Mouse (Mus musculus): Measurements from ENCODE around the gene Bicdl1. TPM values are rescaled to one million over a fixed set of nuclear protein-coding genes. Genes with fewer than 3 reads are reported as not detected.

Bicdl1 gene
- total RNA-seq, 2 experiments from 2014 or later: 6.1 to 6.7 TPM

DNA sequence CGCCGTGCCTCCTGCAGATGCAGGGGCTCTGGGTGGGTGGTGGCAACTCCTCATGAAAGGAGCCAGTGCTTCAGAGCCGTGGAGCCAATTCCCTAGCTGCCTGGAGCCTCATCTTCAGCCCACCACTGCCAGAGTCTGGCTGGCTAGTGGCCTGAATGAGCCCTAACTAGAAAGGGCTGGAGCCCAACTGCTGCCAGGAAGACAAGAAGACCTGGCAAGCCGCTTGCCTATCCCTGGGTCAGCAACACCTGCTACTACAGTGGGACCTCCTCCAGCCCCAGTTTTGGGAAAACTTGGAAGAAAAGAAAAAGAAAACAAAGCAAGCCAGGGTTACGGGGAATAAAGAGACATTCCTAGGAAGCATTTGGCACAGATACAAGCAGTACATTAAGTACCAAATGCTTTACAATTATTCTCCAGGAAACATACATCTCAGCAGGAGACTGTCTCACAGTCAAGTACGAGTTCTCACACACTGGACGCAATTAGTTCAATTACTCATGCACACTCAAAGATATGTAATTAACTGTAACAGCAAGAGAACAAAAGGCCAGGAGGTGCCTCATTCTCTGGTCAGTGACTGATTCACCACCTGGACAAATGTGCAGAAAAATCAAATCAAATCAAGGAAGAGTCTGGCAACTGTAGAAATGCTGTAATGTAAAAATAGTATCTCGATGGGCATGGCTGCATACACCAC lies 64.9 kb downstream of the Bicdl1 start:
- DNase-seq: no peak

- DNase-seq: no peak
These were observed 68.8 kb downstream of the Bicdl1 start for GRCm38 (mm10) chr5:115662658-115663057.

DNA sequence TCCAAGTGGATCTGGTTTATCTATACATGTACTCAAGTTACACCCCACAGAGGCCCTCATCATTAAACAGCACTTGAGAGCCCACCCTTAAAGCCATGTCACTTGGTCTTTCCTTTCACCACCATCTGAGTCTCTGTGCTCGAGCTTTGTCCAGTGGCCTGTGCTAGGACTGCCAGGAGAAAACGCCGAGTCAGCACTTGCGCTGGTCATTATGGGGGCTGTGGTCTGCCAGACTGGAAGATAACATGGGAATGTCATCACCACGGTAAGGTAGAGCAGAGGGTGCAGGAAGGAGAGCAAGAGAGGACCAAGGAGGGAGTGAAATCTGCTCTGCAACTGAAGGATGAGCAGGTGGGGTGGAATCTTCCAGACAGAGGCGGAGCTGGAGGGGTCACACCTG lies 73.1 kb downstream of the Bicdl1 start:
- no peak for DNase-seq

- no peak for DNase-seq
These were observed 74.2 kb downstream of the Bicdl1 start for GRCm38 (mm10) chr5:115657234-115657633.

GRCm38 (mm10) chr5:115656677-115657076 lies 74.7 kb downstream of the Bicdl1 start:
- no peak for DNase-seq

DNA sequence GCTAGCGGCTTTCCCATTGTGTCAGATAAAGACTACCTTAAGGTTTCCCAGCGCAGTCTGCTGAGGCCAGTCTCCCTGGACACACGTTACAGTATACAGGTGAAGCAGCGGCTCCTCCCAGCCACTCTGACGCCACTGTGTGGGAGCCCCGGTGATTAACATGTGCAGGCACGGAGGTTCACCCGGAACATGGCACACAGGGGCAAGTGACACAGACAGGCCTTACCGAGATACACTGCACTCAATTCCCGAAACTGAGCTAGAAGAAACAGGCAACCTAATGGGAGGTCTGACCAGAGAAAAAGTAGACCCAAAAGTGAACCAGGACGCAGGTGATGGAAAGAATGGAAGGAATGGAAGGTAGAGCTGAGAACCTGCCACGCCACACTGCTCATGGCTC lies 77.6 kb downstream of the Bicdl1 start:
- DNase-seq: no peak

- DNase-seq: peak; percentile 100
These were observed 78.5 kb downstream of the Bicdl1 start for GRCm38 (mm10) chr5:115652681-115653575.

DNA sequence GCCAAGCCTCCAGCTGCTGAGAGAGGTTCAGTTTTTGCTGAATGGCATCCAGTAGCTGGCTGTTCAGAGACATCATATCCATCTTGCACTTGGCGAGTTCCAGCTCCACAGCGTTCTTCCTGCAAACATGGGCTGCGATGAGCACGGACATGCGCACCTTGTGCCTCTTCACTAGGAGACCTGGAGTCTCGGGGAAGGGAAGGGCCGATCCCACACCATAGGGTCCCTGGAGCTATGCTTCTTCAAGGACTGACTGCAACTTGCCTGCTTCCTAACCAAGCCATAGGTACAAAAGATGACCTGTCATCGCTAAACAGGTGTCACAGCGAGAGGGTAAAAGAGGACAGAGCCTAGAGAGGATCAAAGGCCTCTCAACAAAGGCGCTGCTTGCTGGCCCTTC lies 79.6 kb downstream of the Bicdl1 start:
- DNase-seq: no peak

DNA sequence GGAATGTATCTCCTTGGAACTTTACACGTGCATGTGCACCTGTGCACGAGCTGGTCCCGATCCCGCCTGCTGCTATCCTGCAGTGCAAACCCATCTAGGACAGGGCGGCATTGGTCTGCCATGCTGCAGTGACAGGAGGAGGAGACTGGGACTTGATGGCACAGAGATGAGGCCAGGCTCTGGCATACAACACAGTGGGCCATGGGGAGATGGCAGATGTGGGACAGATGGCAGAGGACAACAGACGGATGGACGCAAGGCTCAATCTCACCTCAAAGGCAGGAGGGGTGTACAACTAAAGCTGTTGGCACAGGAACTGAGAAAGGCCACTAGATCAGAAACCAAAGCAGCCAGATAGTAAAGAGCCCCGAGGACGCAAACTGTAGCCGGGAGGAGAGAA lies 80.5 kb downstream of the Bicdl1 start:
- DNase-seq: no peak

GRCm38 (mm10) chr5:115649699-115650098 lies 81.7 kb downstream of the Bicdl1 start:
- no peak for DNase-seq

GRCm38 (mm10) chr5:115648876-115649275 lies 82.5 kb downstream of the Bicdl1 start:
- no peak for DNase-seq

DNA sequence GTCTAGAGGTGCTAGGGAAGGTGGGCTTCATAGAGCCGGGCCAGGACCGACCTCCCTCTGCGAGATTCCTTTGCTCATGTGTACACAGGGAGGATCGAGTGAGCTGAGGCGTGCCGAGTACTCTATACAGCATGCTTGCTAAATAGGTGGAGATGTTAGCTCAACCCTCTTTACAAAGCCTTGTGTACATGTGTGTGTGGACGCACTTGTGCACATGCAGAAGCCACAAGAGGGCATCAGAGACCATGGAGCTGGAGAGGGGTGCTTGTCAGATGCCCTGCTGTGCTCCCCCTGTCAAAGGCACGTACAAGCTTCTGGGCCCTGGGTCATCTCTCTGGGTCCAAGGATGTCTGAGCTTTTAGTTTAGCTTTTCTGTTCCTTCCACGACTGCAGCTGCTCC lies 87.2 kb downstream of the Bicdl1 start:
- no peak for DNase-seq

DNA sequence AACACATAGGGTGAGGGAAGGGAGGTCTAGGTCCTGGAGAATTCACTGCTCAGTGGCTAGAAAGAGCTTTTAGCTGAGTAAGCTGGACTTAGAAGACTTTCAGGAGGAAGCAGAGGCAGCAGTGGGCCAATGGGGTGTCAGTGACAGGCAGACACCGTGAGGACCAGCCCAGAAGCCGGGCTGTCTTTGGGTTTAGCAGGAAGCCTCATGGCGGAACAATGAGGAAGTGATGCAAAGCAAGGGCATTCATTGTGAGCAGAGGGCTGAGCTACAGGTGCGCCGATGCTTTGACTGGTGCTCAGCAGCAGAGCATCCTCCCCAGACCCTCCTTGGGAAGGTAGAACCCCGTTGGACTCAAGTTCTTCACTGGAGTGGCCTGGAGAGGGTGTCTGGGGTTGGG lies 95.9 kb downstream of the Bicdl1 start:
- DNase-seq: no peak

DNA sequence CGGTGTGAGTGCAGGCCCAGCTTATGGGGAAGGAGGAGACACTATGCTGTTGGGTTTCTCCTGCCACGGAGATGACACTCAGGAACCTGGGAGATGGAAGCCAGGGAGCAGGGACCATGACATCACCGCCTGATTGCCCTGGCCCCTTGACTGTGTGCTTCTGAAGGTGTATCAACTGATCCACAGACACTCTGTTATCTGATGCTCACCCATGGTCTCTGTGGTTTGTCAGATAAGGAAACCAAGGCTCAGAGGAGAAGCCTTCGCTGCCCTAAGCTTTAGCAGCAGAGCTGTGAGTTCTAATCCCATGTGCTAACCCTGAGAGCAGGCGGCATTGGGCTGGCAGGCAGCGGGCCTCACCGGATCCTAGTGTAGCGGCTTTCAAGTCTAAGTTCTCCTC lies 97.4 kb downstream of the Bicdl1 start:
- no peak for DNase-seq

DNA sequence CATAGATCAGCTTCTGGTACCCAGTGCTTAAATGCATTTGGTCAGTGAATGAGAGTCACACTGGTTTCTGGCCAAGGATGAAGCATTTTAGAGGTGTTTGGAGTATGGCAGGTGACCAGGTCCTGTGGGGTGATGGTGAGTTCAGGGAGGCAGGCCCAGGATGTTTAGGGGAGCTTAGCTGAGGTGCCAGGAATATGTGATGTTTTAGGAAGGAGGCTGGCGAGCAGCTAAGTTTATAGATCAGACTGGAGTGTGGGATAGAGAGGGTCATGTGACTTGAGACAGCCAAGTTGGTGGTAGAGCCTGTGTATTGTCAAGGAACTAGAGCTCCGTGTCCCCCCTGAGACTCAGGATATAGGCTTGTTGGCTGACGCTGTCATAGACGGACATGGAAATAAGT lies 98.4 kb downstream of the Bicdl1 start:
- DNase-seq: no peak

GRCm38 (mm10) chr5:115632358-115632714 lies 99.1 kb downstream of the Bicdl1 start:
- DNase-seq: peak; percentile 58

DNA sequence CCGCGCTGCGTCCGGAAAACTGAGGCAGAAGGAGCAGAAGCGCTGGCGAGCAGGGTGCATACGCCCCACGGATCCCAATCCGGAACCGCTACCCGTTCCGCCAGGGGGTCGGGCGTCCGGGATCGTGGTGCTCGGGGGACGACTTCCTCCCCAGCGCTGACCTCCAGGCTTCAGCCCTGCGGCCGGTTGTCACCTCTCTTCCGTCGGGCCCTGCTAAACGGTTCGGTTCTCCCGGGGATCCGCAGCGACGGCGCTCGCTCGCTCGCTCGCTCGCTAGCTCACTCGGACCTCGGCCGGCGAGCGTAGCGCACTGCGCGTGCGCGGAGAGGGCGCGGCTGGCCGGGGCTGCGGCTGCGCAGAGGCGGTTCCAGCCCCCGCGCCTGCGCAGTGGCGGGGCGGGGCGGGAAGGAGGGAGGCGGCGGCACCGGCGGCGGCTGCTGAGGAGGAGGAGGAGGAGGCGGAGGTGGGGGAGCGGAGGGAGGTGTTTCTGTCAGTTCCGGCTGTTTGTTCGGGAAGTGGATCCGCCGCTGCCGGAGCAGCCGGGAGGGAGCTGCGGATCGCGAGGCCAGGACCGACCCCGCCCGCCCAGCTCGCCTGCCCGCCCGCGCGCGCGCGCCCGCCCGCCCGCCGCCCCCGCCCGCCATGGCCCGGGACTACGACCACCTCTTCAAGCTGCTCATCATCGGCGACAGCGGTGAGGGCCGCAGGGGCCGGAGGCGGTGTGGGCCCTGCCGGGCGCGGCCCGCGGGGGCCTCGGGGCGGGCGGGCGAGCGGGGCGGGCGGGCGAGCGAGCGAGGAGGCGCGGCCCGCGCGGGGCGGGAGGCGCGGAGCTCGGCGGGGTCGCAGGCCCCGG lies 99.7 kb downstream of the Bicdl1 start, which contains the start of gene Rab35:
Rab35 (plus strand) TSS at position 404 of the 853 bp plus-strand sequence.
- DNase-seq: peak; percentile 96

DNA sequence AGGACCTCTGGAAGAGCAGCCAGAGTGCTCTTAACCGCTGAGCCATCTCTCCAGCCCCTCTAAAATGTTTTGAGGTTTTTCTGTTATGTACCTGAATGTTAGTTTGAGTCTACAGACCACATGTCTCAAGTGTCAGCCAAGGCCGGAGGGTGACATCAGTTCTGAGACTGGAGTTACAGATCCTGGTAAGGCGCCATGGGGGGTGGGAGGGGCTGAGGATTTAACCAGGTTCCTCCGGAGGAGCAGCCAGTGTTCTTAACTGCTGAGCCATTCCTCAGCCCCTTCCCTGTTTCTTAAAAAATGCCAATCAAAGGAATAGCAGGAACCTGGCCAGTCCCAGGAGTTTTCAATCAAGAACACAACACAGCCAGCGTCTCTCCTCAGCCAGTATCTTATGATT lies 101.1 kb downstream of the Bicdl1 start:
- DNase-seq: no peak

GRCm38 (mm10) chr5:115629672-115630071 lies 101.7 kb downstream of the Bicdl1 start:
- no peak for DNase-seq

GRCm38 (mm10) chr5:115628083-115628482 lies 103.3 kb downstream of the Bicdl1 start:
- DNase-seq: no peak

DNA sequence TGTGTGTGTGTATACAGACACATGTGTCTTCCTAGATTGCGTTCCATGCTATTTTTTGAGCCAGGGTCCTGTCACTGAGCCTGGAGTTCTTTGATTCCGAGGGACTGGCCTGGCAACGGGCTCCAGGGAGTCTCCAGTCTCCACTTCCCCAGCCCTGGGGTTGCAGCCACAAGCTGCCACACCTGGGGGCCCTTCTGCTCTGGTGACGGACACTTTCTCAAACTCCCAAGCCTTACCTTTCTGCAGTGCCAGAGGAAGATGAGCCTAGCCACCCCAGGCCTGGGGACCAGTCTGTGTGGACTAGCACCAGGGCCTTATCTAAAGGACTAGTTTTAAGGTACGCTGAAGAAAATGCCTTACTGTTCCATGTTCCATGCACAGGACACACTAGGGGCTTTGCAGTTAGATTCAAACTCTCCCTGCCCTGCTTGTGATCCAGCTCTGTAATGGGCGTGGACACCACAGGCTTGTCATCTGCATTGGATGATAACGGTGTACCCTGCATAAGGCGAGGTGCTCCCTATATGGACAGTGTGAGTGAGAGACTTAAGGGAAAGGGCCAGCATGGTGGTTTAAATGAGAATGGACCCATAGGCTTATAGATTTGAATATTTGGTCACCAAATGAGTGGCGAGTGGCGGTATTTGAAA lies 105.1 kb downstream of the Bicdl1 start:
- no peak for DNase-seq

DNA sequence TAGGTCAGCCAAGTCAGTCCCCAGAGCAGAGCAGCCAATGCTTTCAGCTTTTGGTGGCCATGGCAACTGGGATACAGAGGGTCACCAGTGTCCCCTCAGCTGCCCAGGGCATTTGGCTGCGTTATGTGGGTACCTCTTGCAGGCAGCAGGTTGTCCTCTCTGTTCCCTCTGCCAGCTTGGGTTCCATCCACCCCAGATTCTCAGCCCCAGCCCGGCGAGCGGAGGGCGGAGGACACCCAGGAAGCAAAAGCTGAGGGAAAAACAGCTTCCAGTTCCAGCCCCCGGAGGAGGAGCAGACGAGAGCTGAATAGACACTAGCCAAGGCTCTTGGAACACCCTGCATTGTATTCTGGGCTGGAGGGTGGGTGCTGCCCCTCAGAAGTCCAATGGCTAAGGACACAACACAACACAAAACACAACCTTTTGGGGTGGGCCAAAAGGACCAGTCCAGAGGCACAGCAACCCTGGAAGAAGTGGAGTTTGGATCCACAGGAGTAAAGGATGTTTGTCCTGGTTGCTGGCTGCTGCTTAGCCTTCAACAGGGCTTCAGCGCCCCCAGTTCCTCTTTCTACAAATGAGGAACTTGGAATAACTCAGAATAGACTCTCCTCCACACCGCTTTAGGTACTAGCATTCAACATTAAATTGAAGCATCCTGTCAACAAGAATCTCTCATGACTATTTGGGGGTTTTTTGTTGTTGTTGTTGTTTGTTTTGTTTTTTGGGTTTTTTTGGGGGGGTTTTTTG lies 107.6 kb downstream of the Bicdl1 start:
- DNase-seq: no peak
